Mouse (Mus musculus) frontal cortex, postnatal 25 days (tissue): ENCODE results near the gene Islr.

Experiments
- DNase-seq, 2 experiments: peaks; one replicate each; pipeline ENCODE4 v3.0.0; 2022; ENCODE audit warnings: low spot score in 2 of 2

Gene Islr

GRCm38 (mm10) chr9:58196610-58197567, 7.2 kb downstream of the Islr start:
- DNase-seq: no peak

DNA sequence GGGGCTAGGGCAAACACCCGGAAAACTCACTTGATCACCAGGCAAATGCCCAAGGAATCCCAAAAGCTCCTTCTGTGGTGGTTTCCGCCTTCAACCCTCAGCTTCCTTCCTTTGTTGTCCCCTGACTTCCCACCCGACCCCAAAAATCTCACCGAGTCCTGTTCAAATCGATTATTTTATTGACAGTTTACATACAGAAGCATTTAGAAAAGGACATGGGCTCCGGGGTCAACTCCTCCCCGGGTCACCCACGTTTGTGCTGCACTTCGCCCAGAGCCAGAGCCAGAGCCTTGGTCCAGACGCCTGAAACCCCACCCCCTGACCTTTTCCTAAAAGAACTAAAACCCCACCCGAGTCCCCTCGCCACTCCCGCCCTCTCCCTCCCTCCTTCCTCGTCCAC, 8.0 kb downstream of the Islr start:
- no peak for DNase-seq

GRCm38 (mm10) chr9:58195671-58196070, 8.4 kb downstream of the Islr start:
- DNase-seq: no peak

DNA sequence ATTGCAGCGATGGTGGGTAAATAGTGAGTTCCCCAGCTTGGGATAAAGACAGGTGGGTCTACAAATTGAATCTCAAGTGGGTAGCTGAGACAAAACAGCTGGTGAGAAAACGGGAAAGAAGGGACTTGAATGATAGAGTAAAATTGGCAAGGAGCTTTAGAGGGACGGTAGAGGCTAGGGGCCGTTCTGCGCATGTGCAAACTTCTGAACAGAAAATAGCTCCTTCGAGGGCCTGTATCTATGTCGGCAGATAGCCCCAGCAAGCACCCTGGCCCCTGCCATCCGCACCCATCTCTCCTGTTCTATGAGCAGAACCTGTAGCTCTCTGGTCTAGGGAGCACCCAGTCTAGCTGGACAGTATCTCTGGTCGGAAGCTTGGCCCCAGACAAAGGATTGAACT, 9.9 kb downstream of the Islr start:
- DNase-seq: no peak

GRCm38 (mm10) chr9:58184456-58184855, 19.6 kb downstream of the Islr start:
- no peak for DNase-seq

DNA sequence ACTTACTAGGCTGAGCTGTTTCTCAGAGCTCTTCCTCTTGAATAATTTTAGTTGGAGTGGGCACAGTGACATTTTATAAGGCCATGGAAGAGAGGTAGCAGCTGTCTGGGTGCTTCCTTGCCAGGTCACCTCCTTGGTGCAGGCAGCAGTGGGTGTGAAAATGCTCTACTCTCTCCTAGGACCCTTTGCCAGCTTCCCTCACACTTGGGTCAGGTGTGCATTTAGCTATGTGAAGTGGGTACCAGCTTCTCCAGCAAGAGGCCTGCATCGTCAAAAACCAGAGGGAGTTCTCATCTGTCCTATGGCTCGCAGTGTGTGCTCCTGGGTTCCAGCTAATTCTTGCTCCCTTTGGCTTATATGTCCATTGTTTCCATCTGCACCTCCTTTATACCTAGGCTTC, 24.7 kb downstream of the Islr start:
- no peak for DNase-seq

DNA sequence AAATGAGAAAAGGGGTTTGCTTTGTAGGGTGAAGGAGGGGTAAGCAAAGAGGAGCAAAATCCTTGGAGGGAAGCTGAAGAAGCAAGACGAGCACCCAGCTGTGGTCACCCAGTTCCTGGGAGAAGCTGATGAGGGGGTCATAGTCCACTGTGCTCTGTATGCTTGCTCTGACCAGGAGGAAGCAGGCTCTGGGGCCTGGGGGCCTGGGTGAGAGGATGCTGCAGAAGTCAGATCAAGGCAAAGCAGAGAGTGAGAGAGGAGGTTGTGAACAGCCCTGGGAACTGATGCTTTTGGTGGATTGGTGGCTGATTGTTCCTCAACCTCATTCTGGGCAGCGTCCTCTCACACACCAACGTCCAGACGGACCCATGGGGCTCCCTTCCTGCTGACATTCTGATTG, 26.9 kb downstream of the Islr start:
- DNase-seq: no peak

DNA sequence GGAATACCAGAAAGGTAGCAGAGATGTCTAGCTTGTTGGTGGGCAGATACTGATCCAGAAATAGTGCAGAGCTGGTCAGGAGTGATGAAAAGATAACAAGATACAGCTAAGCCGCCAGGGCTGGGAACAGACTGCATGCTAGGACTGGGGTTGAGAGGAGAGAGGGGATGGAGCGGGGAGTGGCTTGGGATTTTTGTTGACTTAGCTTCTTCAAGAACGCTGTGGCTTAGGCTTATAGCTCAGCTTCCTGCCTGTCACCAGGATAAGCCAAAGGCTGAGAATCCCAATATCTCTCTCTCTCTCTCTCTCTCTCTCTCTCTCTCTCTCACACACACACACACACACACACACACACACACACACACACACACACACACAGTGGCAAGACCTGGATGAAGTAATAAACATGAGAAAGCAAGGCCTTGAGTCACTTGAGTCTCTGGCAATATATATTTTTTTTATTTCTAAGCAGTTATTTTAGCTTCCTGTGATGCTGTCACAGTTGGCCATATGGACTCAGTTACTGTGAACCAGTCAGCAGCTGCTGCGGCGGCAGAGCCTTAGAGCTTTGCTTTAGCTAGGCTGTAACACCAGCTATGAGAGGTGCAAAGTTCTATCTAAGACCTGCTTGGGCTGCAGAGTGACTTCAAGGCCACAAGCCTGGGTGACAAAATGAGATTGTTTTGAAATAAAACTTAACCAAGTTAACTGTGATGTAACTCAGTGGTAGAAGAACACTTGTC, 28.2 kb downstream of the Islr start:
- no peak for DNase-seq

DNA sequence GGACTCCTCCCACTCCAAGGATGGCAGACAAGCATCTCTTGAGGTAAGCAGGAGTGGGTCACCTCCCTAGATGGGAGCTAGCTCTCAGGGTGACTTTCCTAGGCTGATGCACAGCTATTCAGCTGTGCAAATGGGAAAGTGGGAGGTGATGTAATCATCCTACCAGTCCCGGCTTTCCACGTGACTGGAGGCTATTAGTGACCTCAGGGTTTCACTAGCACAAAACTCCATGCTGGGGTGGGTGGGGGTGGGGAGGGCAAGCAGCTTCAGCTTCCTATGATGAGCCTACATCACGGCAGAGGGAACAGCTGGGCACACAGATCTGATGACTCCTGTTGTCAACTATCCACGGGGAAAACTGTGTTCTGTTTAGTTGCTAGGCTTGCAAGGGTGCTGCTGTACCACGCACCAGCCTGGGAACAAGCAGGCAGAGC, 29.3 kb downstream of the Islr start:
- DNase-seq: no peak

DNA sequence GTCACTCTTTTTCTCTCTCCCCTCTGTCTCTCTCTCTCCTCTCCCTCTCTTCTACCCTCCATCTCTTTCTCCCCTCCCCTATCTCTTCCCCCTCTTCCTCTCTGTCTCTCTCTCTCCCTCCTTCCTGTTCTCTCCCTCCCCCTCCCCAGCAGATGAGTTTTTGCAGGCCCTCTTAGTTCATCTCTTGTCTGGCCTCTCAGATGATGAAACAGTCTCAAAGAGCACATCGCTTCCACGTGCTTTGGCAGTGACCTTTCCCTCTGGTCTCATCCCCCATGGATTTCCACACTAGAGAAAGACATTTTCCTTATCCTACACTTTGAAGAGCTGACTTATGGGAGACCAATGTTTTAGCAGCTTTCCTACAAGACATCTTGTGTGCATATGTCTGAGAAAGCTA, 31.2 kb downstream of the Islr start:
- no peak for DNase-seq

- no peak for DNase-seq
Observed at GRCm38 (mm10) chr9:58169426-58169825, 34.7 kb downstream of the Islr start.

DNA sequence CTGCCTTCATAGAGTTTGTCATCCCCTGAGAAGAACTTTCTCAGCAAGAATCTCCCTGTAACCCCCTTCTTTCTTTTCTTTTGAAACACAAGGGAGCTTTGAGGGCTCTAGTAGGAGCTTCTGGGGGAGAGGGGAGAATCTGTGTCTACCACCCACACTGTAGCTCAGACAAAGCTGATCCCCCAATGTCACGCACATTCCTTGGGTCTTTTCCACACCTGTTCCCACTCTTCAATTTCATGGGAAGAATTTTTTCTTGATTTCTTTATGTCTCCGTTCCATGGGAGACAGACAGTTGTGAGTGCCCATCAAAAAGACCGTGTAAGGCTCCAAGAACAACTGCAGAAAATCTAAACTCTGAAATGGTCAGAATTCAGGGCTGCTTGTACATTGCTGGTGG, 35.2 kb downstream of the Islr start:
- DNase-seq: no peak

- no peak for DNase-seq
Observed at GRCm38 (mm10) chr9:58165779-58166178, 38.3 kb downstream of the Islr start.

- no peak for DNase-seq
Observed at GRCm38 (mm10) chr9:58163146-58163545, 41.0 kb downstream of the Islr start.

- DNase-seq: no peak
Observed at GRCm38 (mm10) chr9:58162173-58162572, 41.9 kb downstream of the Islr start.

DNA sequence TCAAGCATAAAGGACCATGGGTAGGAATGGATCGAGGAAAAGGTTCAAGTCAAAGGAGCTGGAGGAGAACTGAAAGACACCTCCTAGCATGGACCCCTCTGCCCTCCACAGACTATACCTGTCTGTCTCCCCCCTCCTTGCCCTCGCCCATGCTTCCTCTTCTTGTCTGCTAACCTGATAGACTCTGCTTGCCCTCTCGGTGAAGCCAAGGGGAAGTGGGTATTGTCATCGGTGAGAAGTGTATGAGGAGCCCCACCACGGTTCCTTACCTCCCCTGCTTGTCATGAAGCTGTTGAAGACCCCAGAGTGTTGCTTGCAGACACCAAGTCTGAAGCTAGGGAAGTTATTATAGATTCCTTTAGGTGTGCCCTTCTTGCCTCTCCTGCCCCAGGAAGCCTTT, 43.8 kb downstream of the Islr start:
- no peak for DNase-seq

DNA sequence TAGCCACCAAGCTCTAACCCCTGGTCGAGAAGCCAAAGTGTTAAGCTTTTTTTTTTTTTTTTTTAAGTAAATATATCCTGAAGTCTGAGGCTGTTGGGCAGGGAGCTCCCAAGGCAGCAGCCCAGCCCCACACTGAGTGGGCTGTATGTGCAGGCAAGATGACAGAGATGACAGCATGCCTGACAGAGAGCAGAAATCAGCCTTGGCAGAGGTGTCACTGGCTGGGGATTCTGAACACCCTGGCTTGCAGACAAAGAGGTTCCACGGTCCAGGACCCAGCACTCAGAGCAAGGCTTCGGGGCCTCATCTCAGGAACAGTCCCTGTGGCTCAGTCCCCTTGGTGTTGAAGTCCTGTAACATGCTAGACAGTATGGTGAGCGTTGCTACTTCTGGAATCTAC, 44.3 kb downstream of the Islr start:
- no peak for DNase-seq

- DNase-seq: no peak
Observed at GRCm38 (mm10) chr9:58158541-58159311, 45.4 kb downstream of the Islr start.

DNA sequence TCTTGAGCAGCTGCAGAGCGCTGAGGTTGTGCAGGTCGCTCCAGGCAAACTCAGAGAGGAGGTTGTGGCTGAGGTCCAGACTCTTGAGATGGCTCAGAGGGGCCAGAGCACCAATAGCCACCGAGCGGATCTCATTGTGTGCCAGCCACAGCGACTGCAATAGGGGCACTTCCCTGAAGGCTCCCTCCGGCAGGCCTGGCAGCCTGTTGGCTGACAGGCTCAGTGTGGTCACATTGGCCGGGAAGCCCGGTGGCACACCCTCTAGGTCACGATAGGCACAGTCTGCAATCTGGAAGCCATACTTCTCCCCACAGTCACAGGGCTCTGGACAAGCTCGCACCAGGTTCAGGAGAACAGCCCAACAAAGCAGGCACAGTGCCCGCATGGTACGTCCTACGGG, 46.3 kb downstream of the Islr start:
- no peak for DNase-seq

- no peak for DNase-seq
Observed at GRCm38 (mm10) chr9:58156819-58157560, 47.1 kb downstream of the Islr start.

DNA sequence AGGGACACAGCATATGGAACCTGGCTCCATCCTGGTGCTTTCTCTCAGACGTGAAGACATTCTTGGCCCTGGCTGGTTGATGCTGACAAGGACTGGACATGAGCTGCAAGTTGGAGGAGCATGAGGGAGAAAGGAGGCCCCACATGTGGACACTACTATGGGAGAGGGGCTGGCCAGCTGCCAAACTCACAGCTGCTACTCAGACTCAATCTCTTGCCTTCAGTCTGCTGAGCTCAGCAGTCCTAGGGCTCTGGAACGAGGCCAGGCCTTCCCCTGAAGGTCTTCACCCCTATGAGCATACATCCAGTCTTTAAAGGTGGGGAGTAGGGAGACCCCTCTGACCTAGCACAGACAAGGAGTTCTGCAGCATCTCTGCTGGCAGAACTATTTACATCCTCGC, 48.7 kb downstream of the Islr start:
- DNase-seq: no peak

DNA sequence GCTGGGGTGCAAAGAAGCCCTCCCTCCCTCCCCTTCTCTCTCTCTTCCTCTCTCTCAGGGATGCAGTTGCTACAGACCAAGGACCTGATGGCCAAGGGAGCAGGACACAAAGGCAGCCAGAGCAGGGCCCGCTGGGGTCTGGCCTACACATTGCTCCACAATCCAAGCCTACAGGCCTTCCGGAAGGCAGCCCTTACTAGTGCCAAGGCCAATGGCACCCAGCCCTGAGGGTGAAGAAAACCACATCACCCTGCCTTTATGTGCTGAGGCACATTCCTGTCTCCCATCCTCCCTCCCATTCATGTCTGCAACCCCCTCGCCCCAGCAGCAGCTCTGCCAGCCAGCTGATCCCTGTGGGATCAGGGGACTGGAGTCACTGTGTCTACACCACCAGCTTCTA, 51.0 kb downstream of the Islr start:
- DNase-seq: no peak
